Mouse (Mus musculus): ENCODE results near the gene Rph3a. TPM values are rescaled to one million over a fixed set of nuclear protein-coding genes. Genes with fewer than 3 reads are reported as not detected.

Rph3a gene
- total and polyA plus RNA-seq, 3 experiments: not detected

- Histone ChIP-seq H3K27ac (ENCODE audit: control insufficient read depth, low read depth, low read length) (no peak overlapping the region), H3K79me2 (ENCODE audit: control insufficient read depth, insufficient read depth, low read length, poor library complexity) (no peaks in the 10 kb centered on the region), H3K9ac (ENCODE audit: control insufficient read depth, low read depth, low read length, poor library complexity, severe bottlenecking) (no peak overlapping the region), H3K27me3 (ENCODE audit: control insufficient read depth in 1 of 2, insufficient read depth in 2 of 2, low read length in 2 of 2) (no peaks in the 10 kb centered on the region; a peak in 1 of 4 replicates), H3K36me3 (ENCODE audit: control insufficient read depth in 1 of 2, insufficient read depth in 2 of 2, low read length in 2 of 2) (no peaks in the 10 kb centered on the region), H3K4me3 (ENCODE audit: control insufficient read depth in 1 of 2, insufficient read depth in 1 of 2, low read depth in 2 of 2, low read length in 2 of 2) (no peak overlapping the region), H3K4me1 (ENCODE audit: control insufficient read depth in 1 of 2, insufficient read depth in 2 of 2, low read length in 2 of 2) (no peaks in the 10 kb centered on the region), H3K9me3 (replicated peaks; ENCODE audit: insufficient read depth, low read length) (no peaks in the 10 kb centered on the region)
- DNase-seq (ENCODE audit: low read depth, low spot score): no peak
- TF ChIP-seq ZMIZ1 (IDR thresholded peaks at IDR 0.05; ENCODE audit: low read depth, low read length) (no peak), SIN3A (IDR thresholded peaks at IDR 0.05; ENCODE audit: low read length) (no peak), MAFK (IDR thresholded peaks at IDR 0.05; ENCODE audit: borderline replicate concordance, low read depth, low read length) (no peak), RCOR1 (IDR thresholded peaks at IDR 0.05; ENCODE audit: low read depth, low read length) (no peak), KAT2A (conservative IDR thresholded peaks at IDR 0.05; ENCODE audit: low read depth, low read length) (no peak), POLR2A (IDR thresholded peaks at IDR 0.05; ENCODE audit: control insufficient read depth in 1 of 2, insufficient read depth in 1 of 2, low read depth in 1 of 2, low read length in 2 of 2, poor library complexity in 1 of 2) (no peak), GATA1 (IDR thresholded peaks at IDR 0.05; ENCODE audit: low read depth, low read length) (no peak), MXI1 (IDR thresholded peaks at IDR 0.05; ENCODE audit: low read depth, low read length) (no peak), ZNF384 (IDR thresholded peaks at IDR 0.05; ENCODE audit: low read depth, low read length) (no peak), EP300 (IDR thresholded peaks at IDR 0.05; ENCODE audit: low read depth in 1 of 2, low read length in 2 of 2) (no peak), ETS1 (IDR thresholded peaks at IDR 0.05; ENCODE audit: low read depth, low read length) (no peak), MYB (IDR thresholded peaks at IDR 0.05; ENCODE audit: low read depth, low read length) (no peak), GABPA (IDR thresholded peaks at IDR 0.05; ENCODE audit: low read depth, low read length) (no peak), MYC (IDR thresholded peaks at IDR 0.05; ENCODE audit: low read depth, low read length) (no peak), ZC3H11A (IDR thresholded peaks at IDR 0.05; ENCODE audit: low read depth, low read length) (no peak), E2F4 (IDR thresholded peaks at IDR 0.05; ENCODE audit: borderline replicate concordance, low read depth, low read length) (no peak), MAZ (IDR thresholded peaks at IDR 0.05; ENCODE audit: low read depth, low read length) (no peak), NELFE (IDR thresholded peaks at IDR 0.05; ENCODE audit: low read depth, low read length) (no peak)
These were observed 42.3 kb downstream of the Rph3a start for GRCm38 (mm10) chr5:120967355-120968133.

GRCm38 (mm10) chr5:120966894-120967293 is 43.0 kb downstream of the Rph3a start:
- H3K27ac ChIP-seq (ENCODE audit: control insufficient read depth, low read depth, low read length): no peak overlapping the region
- no peaks in the 10 kb centered on the region for H3K79me2 ChIP-seq (ENCODE audit: control insufficient read depth, insufficient read depth, low read length, poor library complexity)
- TF ChIP-seq MAFK (IDR thresholded peaks at IDR 0.05; ENCODE audit: borderline replicate concordance, low read depth, low read length) (no peak), USF1 (IDR thresholded peaks at IDR 0.05; ENCODE audit: low read depth, low read length) (no peak), HCFC1 (IDR thresholded peaks at IDR 0.05; ENCODE audit: low read depth, low read length) (no peak)
- H3K36me3 ChIP-seq (ENCODE audit: control insufficient read depth in 1 of 2, insufficient read depth in 2 of 2, low read length in 2 of 2): no peaks in the 10 kb centered on the region
- no peaks in the 10 kb centered on the region for H3K9me3 ChIP-seq (replicated peaks; ENCODE audit: insufficient read depth, low read length)
- no peak overlapping the region for H3K4me3 ChIP-seq (ENCODE audit: control insufficient read depth in 1 of 2, insufficient read depth in 1 of 2, low read depth in 2 of 2, low read length in 2 of 2)
- no peaks in the 10 kb centered on the region; a peak in 1 of 4 replicates for H3K27me3 ChIP-seq (ENCODE audit: control insufficient read depth in 1 of 2, insufficient read depth in 2 of 2, low read length in 2 of 2)
- H3K9ac ChIP-seq (ENCODE audit: control insufficient read depth, low read depth, low read length, poor library complexity, severe bottlenecking): no peak overlapping the region
- DNase-seq (ENCODE audit: low read depth, low spot score): no peak
- no peaks in the 10 kb centered on the region for H3K4me1 ChIP-seq (ENCODE audit: control insufficient read depth in 1 of 2, insufficient read depth in 2 of 2, low read length in 2 of 2)

All from MEL (cell line).